Mouse (Mus musculus) hindbrain, postnatal 0 days (tissue): ENCODE results near the gene Slc44a1. TPM values are rescaled to one million over a fixed set of nuclear protein-coding genes. Genes with fewer than 3 reads are reported as not detected.

Source experiments
- ATAC-seq: fragments of 200-750 bp; cut with Nextera tagmentation; 2 replicates; pipeline ENCODE4 v1.8.0; 2017; ENCODE audit warnings: mild to moderate bottlenecking, moderate TSS enrichment, moderate library complexity
- DNase-seq: peaks from one replicate; pipeline ENCODE4 v3.0.0-alpha.2; 2015; ENCODE audit warnings: low spot score
- H3K27ac ChIP-seq: fragments of 300-500 bp; sonication (generic); 2 replicates; pipeline ENCODE4 v1.5.1; 2014; ENCODE audit warnings: mild to moderate bottlenecking
- H3K27me3 ChIP-seq: fragments of 300-500 bp; sonication (generic); 2 replicates; pipeline ENCODE4 v1.6.1; 2014; ENCODE audit warnings: low read length, mixed read lengths; ENCODE audit not compliant: insufficient read depth
- H3K36me3 ChIP-seq: fragments of 300-500 bp; sonication (generic); 2 replicates; pipeline ENCODE4 v1.6.1; 2014; ENCODE audit warnings: low read length, mixed read lengths; ENCODE audit not compliant: insufficient read depth
- H3K4me1 ChIP-seq: fragments of 300-500 bp; sonication (generic); 2 replicates; pipeline ENCODE4 v1.6.1; 2014; ENCODE audit warnings: antibody characterized with exemption, low read length, mixed read lengths; ENCODE audit not compliant: insufficient read depth
- H3K4me2 ChIP-seq: fragments of 300-500 bp; sonication (generic); 2 replicates; pipeline ENCODE4 v1.6.1; 2014; ENCODE audit warnings: low read depth, mild to moderate bottlenecking, low read length, moderate library complexity, mixed read lengths
- H3K4me3 ChIP-seq: fragments of 300-500 bp; sonication (generic); 2 replicates; pipeline ENCODE4 v1.5.1; 2014; ENCODE audit warnings: low read length
- H3K9ac ChIP-seq: fragments of 300-500 bp; sonication (generic); replicated peaks from 2 replicates; pipeline ENCODE4 v1.6.1; 2014; ENCODE audit warnings: mild to moderate bottlenecking, low read length, moderate library complexity, mixed read lengths
- H3K9me3 ChIP-seq: fragments of 300-500 bp; sonication (generic); 2 replicates; pipeline ENCODE4 v1.6.1; 2016; ENCODE audit warnings: low read length, mixed read lengths
- CTCF ChIP-seq: IDR thresholded peaks from 2 replicates; pipeline ENCODE4 v1.5.1; 2016; ENCODE audit warnings: antibody characterized with exemption, control low read depth, low read depth
- WGBS: fragments of 180-500 bp; shearing (Covaris S2); extraction: QIAGEN DNeasy Blood & Tissue Kit; methylation state at CpG from one replicate; pipeline ENCODE4 v1.1.7; 2014; 5-methylcytosine and 5-hydroxymethylcytosine counted together
- polyA plus RNA-seq: library from polyadenylated mRNA; unstranded; fragments of >200 nt; fragmentation: Nextera tagmentation; extraction: Ambion mirVana; gene quantifications from 2 replicates; pipeline ENCODE4 v1.2.1, GENCODE M21; 2015
- total RNA-seq: library from RNA; depleted of rRNA; stranded (reverse); fragments of >200 nt; gene quantifications from 2 replicates; pipeline ENCODE4 v1.2.3, GENCODE M21; 2014

Slc44a1 gene
- total and polyA plus RNA-seq, 2 experiments from 2014 or later: 13.6 to 39.4 TPM

DNA sequence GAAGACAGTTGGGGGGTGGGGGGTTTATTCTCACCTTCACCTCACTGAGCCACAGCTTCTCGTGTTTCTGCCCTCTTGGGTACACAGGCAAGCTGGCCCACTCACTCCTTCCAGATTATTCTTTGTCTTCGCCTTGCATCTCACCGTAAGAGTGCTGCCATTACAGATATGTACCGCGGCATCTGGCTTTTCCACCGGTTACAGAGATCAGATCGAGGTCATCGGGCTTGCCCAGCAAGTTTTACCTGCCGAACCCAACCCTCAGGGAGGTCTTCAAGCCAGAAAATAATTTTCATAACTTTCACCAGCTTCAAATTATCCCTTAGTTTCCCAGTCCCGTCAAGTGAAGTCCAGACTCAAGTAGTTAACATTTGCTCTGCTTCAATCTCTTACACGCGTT, 36.8 kb upstream of the Slc44a1 start:
- ATAC-seq (no peak), DNase-seq (no peak)
- Histone ChIP-seq H3K9ac (no peak overlapping the region), H3K9me3 (no peaks in the 10 kb centered on the region), H3K4me3 (no peak overlapping the region), H3K4me1 (no peaks in the 10 kb centered on the region), H3K4me2 (no peak overlapping the region), H3K27me3 (no peaks in the 10 kb centered on the region), H3K27ac (no peak overlapping the region), H3K36me3 (no peaks in the 10 kb centered on the region)
- 94% methylated on average over 12 of the region's 12 CpGs for WGBS
- no peak for TF ChIP-seq CTCF

DNA sequence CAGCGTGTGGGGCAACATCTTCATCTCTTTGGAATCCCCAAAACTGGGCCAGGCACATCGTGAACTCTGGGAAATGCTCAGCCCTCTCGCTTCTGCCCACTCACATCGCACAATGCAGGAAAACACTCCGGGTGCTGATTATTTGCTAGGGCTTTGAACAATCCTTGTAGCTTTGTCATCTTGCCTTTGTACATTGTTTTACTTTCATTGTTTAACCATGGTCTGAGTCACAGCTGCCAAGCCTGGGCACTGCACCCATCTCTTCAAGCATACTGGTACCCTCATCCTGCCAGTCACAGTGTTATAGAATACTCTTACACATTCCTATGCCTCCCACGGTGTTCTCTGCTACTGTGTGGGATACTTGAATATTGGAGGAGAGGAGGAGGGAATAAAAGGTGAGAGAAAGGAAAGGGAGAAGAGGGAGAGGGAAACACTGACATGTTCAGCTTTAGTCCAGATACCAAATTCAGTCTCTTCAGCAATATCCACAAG, 35.7 kb upstream of the Slc44a1 start:
- ATAC-seq: no peak
- H3K9me3 ChIP-seq: no peaks in the 10 kb centered on the region

DNA sequence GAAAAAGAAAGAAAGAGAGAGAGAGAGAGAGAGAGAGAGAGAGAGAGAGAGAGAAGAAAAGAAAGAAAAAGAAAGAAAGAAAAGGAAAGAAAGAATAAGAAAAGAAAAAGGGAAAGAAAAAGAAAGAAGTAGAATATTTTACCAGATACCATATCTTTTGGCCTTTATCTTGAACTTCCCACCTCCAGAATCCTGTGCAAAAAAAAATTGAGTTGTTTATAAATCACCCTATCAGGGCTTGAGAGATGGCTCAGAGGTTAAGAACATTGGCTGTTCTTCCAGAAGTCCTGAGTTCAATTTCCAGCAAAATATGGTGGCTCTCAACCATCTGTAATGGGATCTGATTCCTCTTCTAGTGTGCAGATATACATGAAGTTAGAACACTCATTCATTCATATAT, 33.3 kb upstream of the Slc44a1 start:
- Histone ChIP-seq H3K4me1 (no peaks in the 10 kb centered on the region), H3K27me3 (no peaks in the 10 kb centered on the region), H3K9ac (no peak overlapping the region), H3K4me3 (no peak overlapping the region), H3K4me2 (no peak overlapping the region), H3K27ac (no peak overlapping the region), H3K9me3 (no peaks in the 10 kb centered on the region), H3K36me3 (no peaks in the 10 kb centered on the region)
- DNase-seq: no peak
- no peak for ATAC-seq
- no peak for TF ChIP-seq CTCF

More for the DNA sequence above, 35.7 kb upstream of the Slc44a1 start:
- Histone ChIP-seq H3K4me3 (no peak overlapping the region), H3K4me2 (no peak overlapping the region), H3K9ac (no peak overlapping the region), H3K4me1 (no peaks in the 10 kb centered on the region), H3K27me3 (no peaks in the 10 kb centered on the region), H3K27ac (no peak overlapping the region), H3K36me3 (no peaks in the 10 kb centered on the region)
- no peak for TF ChIP-seq CTCF
- no peak for DNase-seq
- WGBS: 86% methylated on average over 6 of the region's 6 CpGs

DNA sequence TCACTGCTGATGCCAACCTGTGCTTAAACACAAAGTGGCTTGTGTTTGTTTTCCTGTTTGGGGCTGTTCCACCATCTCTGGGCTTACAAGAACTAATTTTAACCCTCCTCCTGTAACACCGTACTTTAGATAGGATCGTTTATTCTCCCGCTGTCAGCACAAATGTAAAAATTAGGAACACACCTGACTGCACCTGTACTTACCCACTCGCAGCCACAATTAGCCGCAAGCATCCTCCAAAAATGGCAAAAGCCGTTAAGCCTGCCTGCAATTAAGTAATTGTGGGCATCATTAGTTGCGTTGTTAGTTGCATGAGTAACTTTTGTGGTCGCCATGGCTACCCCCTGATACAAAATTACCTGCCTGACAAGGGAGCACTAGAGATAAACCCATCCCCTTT, 31.4 kb upstream of the Slc44a1 start:
- H3K4me2 ChIP-seq: no peak overlapping the region
- WGBS: 72% methylated on average over 8 of the region's 8 CpGs
- ATAC-seq: no peak

GRCm38 (mm10) chr4:53409526-53410085, 30.6 kb upstream of the Slc44a1 start:
- DNase-seq: no peak
- Histone ChIP-seq H3K27me3 (no peaks in the 10 kb centered on the region), H3K27ac (no peak overlapping the region), H3K4me2 (no peak overlapping the region), H3K4me3 (no peak overlapping the region), H3K36me3 (no peaks in the 10 kb centered on the region), H3K9me3 (no peaks in the 10 kb centered on the region), H3K9ac (no peak overlapping the region), H3K4me1 (no peaks in the 10 kb centered on the region)
- TF ChIP-seq CTCF: no peak
- WGBS: 35% methylated on average over 5 of the region's 5 CpGs
- ATAC-seq: no peak

More for the DNA sequence above, 31.4 kb upstream of the Slc44a1 start:
- no peaks in the 10 kb centered on the region for H3K9me3 ChIP-seq
- H3K36me3 ChIP-seq: no peaks in the 10 kb centered on the region
- no peak overlapping the region for H3K27ac ChIP-seq
- H3K4me3 ChIP-seq: no peak overlapping the region
- TF ChIP-seq CTCF: no peak
- H3K4me1 ChIP-seq: no peaks in the 10 kb centered on the region
- no peak overlapping the region for H3K9ac ChIP-seq
- no peak for DNase-seq
- H3K27me3 ChIP-seq: no peaks in the 10 kb centered on the region

DNA sequence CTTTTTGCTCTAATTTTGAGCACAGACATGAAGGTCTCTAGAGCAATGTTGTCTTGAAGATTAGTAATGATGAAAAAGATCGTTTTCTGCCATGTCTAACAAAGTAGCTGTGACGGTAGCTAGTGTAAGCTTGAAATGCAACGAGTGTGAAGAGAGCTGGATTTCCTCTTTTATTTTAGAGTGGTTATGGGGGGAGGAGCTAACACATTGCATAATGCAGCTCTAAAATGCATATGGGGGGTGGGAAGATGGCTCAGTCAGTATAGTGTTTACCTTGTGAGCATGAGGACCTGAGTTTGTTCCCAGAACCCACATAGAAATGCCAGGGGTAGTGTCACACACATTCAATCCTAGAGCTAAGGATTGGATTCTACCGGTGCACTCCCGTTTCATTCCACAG, 29.5 kb upstream of the Slc44a1 start:
- Histone ChIP-seq H3K4me2 (no peak overlapping the region), H3K9ac (no peak overlapping the region), H3K4me3 (no peak overlapping the region), H3K9me3 (no peaks in the 10 kb centered on the region), H3K4me1 (no peaks in the 10 kb centered on the region), H3K36me3 (no peaks in the 10 kb centered on the region), H3K27ac (no peak overlapping the region), H3K27me3 (no peaks in the 10 kb centered on the region)
- 82% methylated on average over 5 of the region's 5 CpGs for WGBS
- DNase-seq (no peak), ATAC-seq (no peak)
- no peak for TF ChIP-seq CTCF

DNA sequence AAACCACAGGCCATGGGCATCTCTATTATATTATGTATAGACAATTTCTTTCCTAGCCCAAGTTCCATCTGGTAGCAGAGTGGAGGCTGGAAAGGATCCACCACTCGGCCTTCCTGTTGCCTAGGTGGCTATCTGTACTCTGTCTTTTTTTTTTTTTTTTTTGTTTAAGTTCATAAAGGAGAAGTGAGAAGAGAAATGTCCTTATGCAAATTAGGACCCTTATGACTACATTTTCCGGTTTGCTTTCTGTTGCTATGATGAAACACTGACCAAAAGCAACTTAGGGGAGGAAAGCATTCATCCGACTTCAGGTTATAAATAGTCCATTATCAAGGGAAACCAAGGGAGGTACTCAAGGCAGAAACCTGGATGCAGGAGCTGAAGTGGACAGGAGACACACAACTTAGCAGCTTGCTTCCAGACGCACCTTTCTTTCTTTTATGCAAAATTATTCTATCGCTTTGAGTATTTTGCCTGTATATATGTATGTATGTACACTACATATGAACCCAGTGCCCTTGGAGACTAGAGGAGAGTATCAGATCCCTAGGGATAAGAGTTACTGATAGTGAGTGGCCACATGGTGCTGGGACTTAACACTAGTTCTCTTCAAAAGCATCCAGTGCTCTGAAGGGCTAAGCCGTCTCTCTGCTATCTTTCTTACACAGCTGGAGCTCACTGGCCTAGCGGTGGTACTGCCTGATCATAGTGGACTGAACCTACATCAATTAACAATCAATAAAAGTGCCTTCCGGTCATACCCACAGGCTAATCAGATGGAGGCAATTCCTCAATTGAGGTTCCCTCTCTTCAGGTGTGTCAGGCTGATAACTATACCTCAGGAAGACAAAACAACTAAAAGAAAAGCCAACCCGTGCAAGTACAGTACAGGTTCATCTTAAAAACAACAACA, 28.0 kb upstream of the Slc44a1 start:
- WGBS: 80% methylated on average over 9 of the region's 9 CpGs
- no peak overlapping the region for H3K9ac ChIP-seq

More for the DNA sequence above, 28.0 kb upstream of the Slc44a1 start:
- no peaks in the 10 kb centered on the region for H3K9me3 ChIP-seq
- no peak for TF ChIP-seq CTCF
- H3K27me3 ChIP-seq: no peaks in the 10 kb centered on the region
- no peak overlapping the region for H3K4me3 ChIP-seq
- DNase-seq: no peak
- H3K27ac ChIP-seq: no peak overlapping the region
- no peak overlapping the region for H3K4me2 ChIP-seq
- no peaks in the 10 kb centered on the region for H3K36me3 ChIP-seq
- H3K4me1 ChIP-seq: no peaks in the 10 kb centered on the region
- ATAC-seq: no peak
